Mouse (Mus musculus) MEL (cell line): Measurements from ENCODE around the gene Upf1. TPM values are rescaled to one million over a fixed set of nuclear protein-coding genes. Genes with fewer than 3 reads are reported as not detected.

ENCODE experiments used
- DNase-seq: peaks from one replicate; pipeline ENCODE4 v3.0.0; 2011; ENCODE audit warnings: low read depth, low spot score
- H3K27ac ChIP-seq: 2 replicates; pipeline ENCODE4 v1.5.1; 2012; ENCODE audit warnings: low read depth, mild to moderate bottlenecking, control low read depth, low read length, moderate library complexity; ENCODE audit not compliant: control insufficient read depth
- H3K27me3 ChIP-seq, 2 experiments: fragments of 150-350 bp in 1 of 2; sonication (generic) in 1 of 2; 2 replicates each; pipeline ENCODE4 v1.6.1; 2012; ENCODE audit warnings: low read length in 2 of 2, mild to moderate bottlenecking in 2 of 2, improper control_type of control experiment in 1 of 2, moderate library complexity in 1 of 2; ENCODE audit not compliant: insufficient read depth in 2 of 2, control insufficient read depth in 1 of 2
- H3K36me3 ChIP-seq, 2 experiments: 2 replicates each; pipeline ENCODE4 v1.6.1; 2012 to 2014; ENCODE audit warnings: low read length in 2 of 2, improper control_type of control experiment in 1 of 2, inconsistent platforms in 1 of 2, mild to moderate bottlenecking in 1 of 2; ENCODE audit not compliant: insufficient read depth in 2 of 2, control insufficient read depth in 1 of 2
- H3K4me1 ChIP-seq, 2 experiments: fragments of 150-350 bp in 1 of 2; sonication (generic) in 1 of 2; 2 replicates each; pipeline ENCODE4 v1.6.1; 2012; ENCODE audit warnings: low read length in 2 of 2, improper control_type of control experiment in 1 of 2, mild to moderate bottlenecking in 1 of 2; ENCODE audit not compliant: insufficient read depth in 2 of 2, control insufficient read depth in 1 of 2
- H3K4me3 ChIP-seq, 2 experiments: fragments of 150-350 bp in 1 of 2; sonication (generic) in 1 of 2; 2 replicates each; pipeline ENCODE4 v1.5.1; 2012; ENCODE audit warnings: low read depth in 2 of 2, low read length in 2 of 2, mild to moderate bottlenecking in 2 of 2, moderate library complexity in 2 of 2, control low read depth in 1 of 2, improper control_type of control experiment in 1 of 2; ENCODE audit not compliant: control insufficient read depth in 1 of 2, insufficient read depth in 1 of 2
- H3K79me2 ChIP-seq: 2 replicates; pipeline ENCODE4 v1.6.1; 2012; ENCODE audit warnings: mild to moderate bottlenecking, low read length, moderate library complexity; ENCODE audit not compliant: control insufficient read depth, poor library complexity, insufficient read depth
- H3K9ac ChIP-seq: 2 replicates; pipeline ENCODE4 v1.6.1; 2012; ENCODE audit warnings: low read depth, mild to moderate bottlenecking, control low read depth, low read length, moderate library complexity; ENCODE audit not compliant: control insufficient read depth, poor library complexity, severe bottlenecking
- H3K9me3 ChIP-seq: fragments of 150-350 bp; sonication (generic); replicated peaks from 2 replicates; pipeline ENCODE4 v1.6.1; 2012; ENCODE audit warnings: mild to moderate bottlenecking, low read length, improper control_type of control experiment, moderate library complexity; ENCODE audit not compliant: insufficient read depth
- BHLHE40 ChIP-seq: IDR thresholded peaks from 2 replicates; pipeline ENCODE4 v1.6.1; 2012; ENCODE audit warnings: low read depth, mild to moderate bottlenecking, inconsistent platforms, low read length, improper control_type of control experiment, borderline replicate concordance
- CHD1 ChIP-seq: IDR thresholded peaks from 2 replicates; pipeline ENCODE4 v1.6.1; 2012; ENCODE audit warnings: low read depth, mild to moderate bottlenecking, inconsistent platforms, low read length, improper control_type of control experiment
- ETS1 ChIP-seq: IDR thresholded peaks from 2 replicates; pipeline ENCODE4 v1.6.1; 2012; ENCODE audit warnings: low read depth, mild to moderate bottlenecking, inconsistent platforms, low read length, improper control_type of control experiment, moderate library complexity
- GABPA ChIP-seq: IDR thresholded peaks from 2 replicates; pipeline ENCODE4 v1.6.1; 2012; ENCODE audit warnings: low read depth, mild to moderate bottlenecking, inconsistent platforms, low read length, improper control_type of control experiment, moderate library complexity
- GATA1 ChIP-seq: IDR thresholded peaks from 2 replicates; pipeline ENCODE4 v1.6.1; 2011; ENCODE audit warnings: low read depth, low read length, improper control_type of control experiment
- HCFC1 ChIP-seq: IDR thresholded peaks from 2 replicates; pipeline ENCODE4 v1.6.1; 2012; ENCODE audit warnings: low read depth, mild to moderate bottlenecking, inconsistent platforms, low read length, improper control_type of control experiment, moderate library complexity
- JUND ChIP-seq: IDR thresholded peaks from 2 replicates; pipeline ENCODE4 v1.6.1; 2011; ENCODE audit warnings: low read depth, mild to moderate bottlenecking, improper control_type of control experiment, low read length
- MAFK ChIP-seq: IDR thresholded peaks from 2 replicates; pipeline ENCODE4 v1.6.1; 2011; ENCODE audit warnings: low read depth, mild to moderate bottlenecking, low read length, improper control_type of control experiment, borderline replicate concordance
- MEF2A ChIP-seq: IDR thresholded peaks from 2 replicates; pipeline ENCODE4 v1.6.1; 2014; ENCODE audit warnings: low read depth, mild to moderate bottlenecking, inconsistent platforms, low read length, improper control_type of control experiment; ENCODE audit not compliant: poor library complexity, insufficient replicate concordance, severe bottlenecking; ENCODE audit errors: extremely low read depth
- MXI1 ChIP-seq: IDR thresholded peaks from 2 replicates; pipeline ENCODE4 v1.6.1; 2011; ENCODE audit warnings: mild to moderate bottlenecking, low read depth, low read length, improper control_type of control experiment
- MYB ChIP-seq: IDR thresholded peaks from 2 replicates; pipeline ENCODE4 v1.6.1; 2011; ENCODE audit warnings: mild to moderate bottlenecking, low read depth, low read length, improper control_type of control experiment
- MYC ChIP-seq: IDR thresholded peaks from 2 replicates; pipeline ENCODE4 v1.6.1; 2011; ENCODE audit warnings: low read depth, mild to moderate bottlenecking, low read length, improper control_type of control experiment, moderate library complexity
- NRF1 ChIP-seq: IDR thresholded peaks from 2 replicates; pipeline ENCODE4 v1.6.1; 2014; ENCODE audit warnings: low read depth, mild to moderate bottlenecking, inconsistent platforms, low read length, improper control_type of control experiment, moderate library complexity; ENCODE audit not compliant: poor library complexity, insufficient read depth, severe bottlenecking
- POLR2A ChIP-seq, 2 experiments: IDR thresholded peaks; 2 replicates each; pipeline ENCODE4 v1.6.1; 2011 to 2012; ENCODE audit warnings: low read length in 2 of 2, mild to moderate bottlenecking in 2 of 2, control low read depth in 1 of 2, improper control_type of control experiment in 1 of 2, low read depth in 1 of 2, moderate library complexity in 1 of 2; ENCODE audit not compliant: control insufficient read depth in 1 of 2, insufficient read depth in 1 of 2, poor library complexity in 1 of 2
- RAD21 ChIP-seq: IDR thresholded peaks from 2 replicates; pipeline ENCODE4 v1.6.1; 2011; ENCODE audit warnings: mild to moderate bottlenecking, low read depth, low read length, improper control_type of control experiment
- RCOR1 ChIP-seq: IDR thresholded peaks from 2 replicates; pipeline ENCODE4 v1.6.1; 2012; ENCODE audit warnings: low read depth, mild to moderate bottlenecking, inconsistent platforms, low read length, improper control_type of control experiment
- SMC3 ChIP-seq: IDR thresholded peaks from 2 replicates; pipeline ENCODE4 v1.6.1; 2011; ENCODE audit warnings: low read depth, low read length, improper control_type of control experiment
- TCF12 ChIP-seq: IDR thresholded peaks from 2 replicates; pipeline ENCODE4 v1.6.1; 2014; ENCODE audit warnings: low read depth, mild to moderate bottlenecking, inconsistent platforms, low read length, improper control_type of control experiment, moderate library complexity
- UBTF ChIP-seq: IDR thresholded peaks from 2 replicates; pipeline ENCODE4 v1.6.1; 2012; ENCODE audit warnings: low read depth, mild to moderate bottlenecking, inconsistent platforms, low read length, improper control_type of control experiment, moderate library complexity, borderline replicate concordance; ENCODE audit not compliant: insufficient read depth
- USF2 ChIP-seq, 2 experiments: IDR thresholded peaks; 2 replicates each; pipeline ENCODE4 v1.6.1; 2011 to 2012; ENCODE audit warnings: improper control_type of control experiment in 2 of 2, low read length in 2 of 2, borderline replicate concordance in 1 of 2, inconsistent platforms in 1 of 2, low read depth in 1 of 2, mild to moderate bottlenecking in 1 of 2; ENCODE audit not compliant: insufficient read depth in 1 of 2
- polyA plus RNA-seq, 2 experiments: library from polyadenylated mRNA; stranded (reverse) in 1 of 2; unstranded in 1 of 2; fragments of >175 nt in 1 of 2; fragments of >200 nt in 1 of 2; gene quantifications; 2 replicates each; pipeline versions ENCODE4 v1.2.1 to v1.2.4; 2012; ENCODE audit warnings: low replicate concordance in 2 of 2, low read depth in 1 of 2; ENCODE audit not compliant: insufficient read length in 2 of 2, insufficient read depth in 1 of 2, missing spikeins in 1 of 2
- total RNA-seq: library from RNA; depleted of rRNA; stranded (reverse); fragments of 300-350 nt; gene quantifications from 2 replicates; pipeline ENCODE4 v1.2.3, GENCODE M21; 2012

Gene Upf1
- total and polyA plus RNA-seq, 3 experiments = 55.4 to 289 (median 89.5) TPM

GRCm38 (mm10) chr8:70370476-70370875 lies 17.4 kb upstream of the Upf1 start:
- H3K27me3 ChIP-seq = no peaks in the 10 kb centered on the region
- no peaks in the 10 kb centered on the region for H3K9me3 ChIP-seq
- no peaks in the 10 kb centered on the region for H3K79me2 ChIP-seq
- no peak for DNase-seq
- H3K9ac ChIP-seq = no peak overlapping the region
- TF ChIP-seq MXI1 (no peak), CHD1 (no peak), HCFC1 (no peak), USF2 (IDR thresholded peaks at IDR 0.05; ENCODE audit: borderline replicate concordance in 1 of 2, insufficient read depth in 1 of 2, low read depth in 1 of 2, low read length in 2 of 2) (no peak), TCF12 (no peak), GATA1 (no peak), ETS1 (no peak), MYC (no peak)
- no peak overlapping the region for H3K4me3 ChIP-seq
- H3K4me1 ChIP-seq = peaks cover 0 to 8% of the 10 kb centered on the region in 2 experiments; a peak in 2 of 4 replicates
- no peaks in the 10 kb centered on the region for H3K36me3 ChIP-seq
- H3K27ac ChIP-seq = no peak overlapping the region

- no peak for DNase-seq
- H3K4me3 ChIP-seq = no peak overlapping the region
- H3K36me3 ChIP-seq = no peaks in the 10 kb centered on the region
- H3K9ac ChIP-seq = no peak overlapping the region
- TF ChIP-seq RCOR1 (no peak), SMC3 (no peak), NRF1 (no peak), POLR2A (IDR thresholded peaks at IDR 0.05; ENCODE audit: control insufficient read depth in 1 of 2, insufficient read depth in 1 of 2, low read depth in 1 of 2, low read length in 2 of 2, poor library complexity in 1 of 2) (no peak), USF2 (IDR thresholded peaks at IDR 0.05; ENCODE audit: borderline replicate concordance in 1 of 2, insufficient read depth in 1 of 2, low read depth in 1 of 2, low read length in 2 of 2) (no peak)
- H3K27ac ChIP-seq = no peak overlapping the region
- H3K4me1 ChIP-seq = no peaks in the 10 kb centered on the region
- no peaks in the 10 kb centered on the region for H3K9me3 ChIP-seq
- H3K79me2 ChIP-seq = no peaks in the 10 kb centered on the region
- no peaks in the 10 kb centered on the region for H3K27me3 ChIP-seq
Observed at GRCm38 (mm10) chr8:70366588-70366987, 13.5 kb upstream of the Upf1 start.

GRCm38 (mm10) chr8:70364066-70364465 lies 11.0 kb upstream of the Upf1 start:
- no peak for TF ChIP-seq TCF12
- no peak for TF ChIP-seq MYB
- no peak for TF ChIP-seq BHLHE40
- no peak for TF ChIP-seq JUND
- no peak for TF ChIP-seq MAFK
- no peak for TF ChIP-seq MEF2A
- no peak for TF ChIP-seq MYC
- TF ChIP-seq POLR2A (IDR thresholded peaks at IDR 0.05; ENCODE audit: control insufficient read depth in 1 of 2, insufficient read depth in 1 of 2, low read depth in 1 of 2, low read length in 2 of 2, poor library complexity in 1 of 2) = no peak
- no peak for TF ChIP-seq ETS1
- no peak for TF ChIP-seq CHD1
- TF ChIP-seq UBTF = no peak
- TF ChIP-seq RAD21 = no peak
- TF ChIP-seq GABPA = no peak
- no peaks in the 10 kb centered on the region for H3K79me2 ChIP-seq
- no peaks in the 10 kb centered on the region for H3K9me3 ChIP-seq
- no peak overlapping the region for H3K27ac ChIP-seq
- H3K4me3 ChIP-seq = no peak overlapping the region
- no peaks in the 10 kb centered on the region for H3K27me3 ChIP-seq
- no peak overlapping the region for H3K9ac ChIP-seq
- no peaks in the 10 kb centered on the region for H3K36me3 ChIP-seq
- DNase-seq = no peak
- H3K4me1 ChIP-seq = no peaks in the 10 kb centered on the region
